In genomic region chr4:57091363-57091762, GRCm38 (mm10) we compare ENCODE assay signal across 8 mouse cellular contexts. TPM values are rescaled to one million over a fixed set of nuclear protein-coding genes. Genes with fewer than 3 reads are reported as not detected.
DNase-seq lines count a peak whose midpoint lies in the region; ATAC-seq and TF ChIP-seq lines count a peak whose summit lies in the region.

No protein-coding gene starts in this region.

- 29% methylated on average over 12 of the region's 12 CpGs for WGBS in hindbrain, embryonic 12.5 days
- 18% methylated on average over 12 of the region's 12 CpGs for WGBS in neural tube, embryonic 13.5 days
- WGBS in kidney, embryonic 16.5 days: 62% methylated on average over 12 of the region's 12 CpGs

- H3K9me3 ChIP-seq in hindbrain, embryonic 12.5 days (replicated peaks): no peaks in the 10 kb centered on the region
- no peaks in the 10 kb centered on the region for H3K9me3 ChIP-seq in neural tube, embryonic 13.5 days
- H3K9me3 ChIP-seq in kidney, embryonic 16.5 days (ENCODE audit: low read length): no peaks in the 10 kb centered on the region

- intact Hi-C loops in gastrocnemius, adult 2 months (cut with DNase I): no loop called here

- H3K4me1 ChIP-seq in hindbrain, embryonic 12.5 days: peaks cover 23% of the 10 kb centered on the region
- peaks cover 36% of the 10 kb centered on the region for H3K4me1 ChIP-seq in neural tube, embryonic 13.5 days (replicated peaks)
- H3K4me1 ChIP-seq in kidney, embryonic 16.5 days (ENCODE audit: insufficient read depth, low read length): no peaks in the 10 kb centered on the region

- ATAC-seq in hindbrain, embryonic 12.5 days (ENCODE audit: low FRiP score): peak; percentile 94
- peak; percentile 92 for ATAC-seq in neural tube, embryonic 13.5 days (ENCODE audit: low read depth)
- ATAC-seq in kidney, embryonic 16.5 days (ENCODE audit: low FRiP score, low TSS enrichment): no peak

- peak overlapping the region; percentile 8; the same call in 1 of the 2 replicates for H3K9ac ChIP-seq in hindbrain, embryonic 12.5 days
- peak overlapping the region; percentile 58 for H3K9ac ChIP-seq in neural tube, embryonic 13.5 days
- no peak overlapping the region for H3K9ac ChIP-seq in kidney, embryonic 16.5 days (replicated peaks; ENCODE audit: low read length)

- DNase-seq in gastrocnemius, adult 18-20 months (ENCODE audit: low spot score): peak; percentile 16
- no peak for DNase-seq in gastrocnemius, adult 2 months
- DNase-seq in T-cell, adult 2 months (ENCODE audit: low spot score): peak; percentile 35
- DNase-seq in heart, postnatal 4 days: no peak
- DNase-seq in urinary bladder, postnatal 4 days (ENCODE audit: low spot score in 2 of 2): no peak

- H3K27ac ChIP-seq in gastrocnemius, adult 2 months: no peak overlapping the region
- H3K27ac ChIP-seq in hindbrain, embryonic 12.5 days: peak overlapping the region; percentile 84
- H3K27ac ChIP-seq in neural tube, embryonic 13.5 days (replicated peaks): peak overlapping the region; percentile 90
- no peak overlapping the region for H3K27ac ChIP-seq in kidney, embryonic 16.5 days (ENCODE audit: low read length)

- no peak overlapping the region for H3K4me3 ChIP-seq in gastrocnemius, adult 2 months
- H3K4me3 ChIP-seq in hindbrain, embryonic 12.5 days: no peak overlapping the region
- H3K4me3 ChIP-seq in neural tube, embryonic 13.5 days: no peak overlapping the region
- H3K4me3 ChIP-seq in kidney, embryonic 16.5 days (ENCODE audit: low read length): no peak overlapping the region

- TF ChIP-seq CTCF in gastrocnemius, adult 2 months (IDR thresholded peaks at IDR 0.05): no peak

- no peaks in the 10 kb centered on the region for H3K27me3 ChIP-seq in hindbrain, embryonic 12.5 days
- H3K27me3 ChIP-seq in neural tube, embryonic 13.5 days: no peaks in the 10 kb centered on the region
- H3K27me3 ChIP-seq in kidney, embryonic 16.5 days (ENCODE audit: insufficient read depth, low read length): no peaks in the 10 kb centered on the region

- H3K36me3 ChIP-seq in hindbrain, embryonic 12.5 days: no peaks in the 10 kb centered on the region
- H3K36me3 ChIP-seq in neural tube, embryonic 13.5 days: no peaks in the 10 kb centered on the region
- H3K36me3 ChIP-seq in kidney, embryonic 16.5 days (ENCODE audit: insufficient read depth, low read length): no peaks in the 10 kb centered on the region

- H3K4me2 ChIP-seq in hindbrain, embryonic 12.5 days (replicated peaks): peak overlapping the region; percentile 30
- peak overlapping the region; percentile 30 for H3K4me2 ChIP-seq in neural tube, embryonic 13.5 days
- no peak overlapping the region for H3K4me2 ChIP-seq in kidney, embryonic 16.5 days (replicated peaks; ENCODE audit: low read depth, low read length)

RNA-seq across cellular contexts. Expression of gene Epb41l4b, which starts 51.9 kb away (rescaled TPM):
- total RNA-seq in gastrocnemius, adult 18-20 months (2021): 1 to 10 TPM; 3.7 to 4.2 TPM
- total RNA-seq in gastrocnemius, adult 2 months (2021): 1 to 10 TPM; 2.5 to 3.1 TPM
- 1.5 and 2.0 TPM in 2 replicates for polyA plus RNA-seq in hindbrain, embryonic 12.5 days (2016; fragmentation: Nextera tagmentation; extraction: Ambion mirVana)
- polyA plus RNA-seq in neural tube, embryonic 13.5 days (2015; fragmentation: Nextera tagmentation; extraction: Ambion mirVana): 1.9 and 2.3 TPM in 2 replicates
- total RNA-seq in heart, postnatal 4 days (2021): 1 to 10 TPM; 4.9 to 5.4 TPM
- 2.0 and 2.5 TPM in 2 replicates for polyA plus RNA-seq in kidney, embryonic 16.5 days (2015; fragmentation: Nextera tagmentation; extraction: Ambion mirVana)

Comparison
In these comparisons a context has a peak if more than half of its experiments do, and no peak if none do; other contexts are left out.
1. DNase-seq: peak in gastrocnemius, adult 18-20 months (single experiment) and T-cell, adult 2 months (single experiment); none in gastrocnemius, adult 2 months (single experiment), heart, postnatal 4 days (single experiment) and urinary bladder, postnatal 4 days (0 of 2).
2. H3K27ac ChIP-seq: peak in hindbrain, embryonic 12.5 days (single experiment) and neural tube, embryonic 13.5 days (single experiment); none in gastrocnemius, adult 2 months (single experiment) and kidney, embryonic 16.5 days (single experiment).